Mouse (Mus musculus) heart, embryonic 15.5 days (tissue): ENCODE measurements around the gene Pafah2. TPM values are rescaled to one million over a fixed set of nuclear protein-coding genes. Genes with fewer than 3 reads are reported as not detected.
"Not testable (repeated sequence)": the region's sequence is repeated elsewhere in the genome, so short reads cannot be mapped to it uniquely, and the experiment has no call there.

Experiments
- ATAC-seq: fragments of 200-750 bp; cut with Nextera tagmentation; replicated peaks from 2 replicates; pipeline ENCODE4 v1.8.0; 2017; ENCODE audit warnings: low read depth, moderate TSS enrichment; ENCODE audit not compliant: insufficient number of reproducible peaks, insufficient read depth, low FRiP score
- H3K27ac ChIP-seq: fragments of 300-500 bp; sonication (generic); 2 replicates; pipeline ENCODE4 v1.5.1; 2015; ENCODE audit warnings: mild to moderate bottlenecking, inconsistent platforms
- H3K27me3 ChIP-seq: fragments of 300-500 bp; sonication (generic); 2 replicates; pipeline ENCODE4 v1.6.1; 2015; ENCODE audit warnings: inconsistent platforms
- H3K36me3 ChIP-seq: fragments of 300-500 bp; sonication (generic); 2 replicates; pipeline ENCODE4 v1.6.1; 2015; ENCODE audit warnings: mild to moderate bottlenecking, inconsistent platforms
- H3K4me1 ChIP-seq: fragments of 300-500 bp; sonication (generic); replicated peaks from 2 replicates; pipeline ENCODE4 v1.6.1; 2015; ENCODE audit warnings: inconsistent platforms
- H3K4me2 ChIP-seq: fragments of 300-500 bp; sonication (generic); 2 replicates; pipeline ENCODE4 v1.6.1; 2015; ENCODE audit warnings: inconsistent platforms, mild to moderate bottlenecking, moderate library complexity
- H3K4me3 ChIP-seq: fragments of 300-500 bp; sonication (generic); 2 replicates; pipeline ENCODE4 v1.5.1; 2015; ENCODE audit warnings: mild to moderate bottlenecking, inconsistent platforms
- H3K9ac ChIP-seq: fragments of 300-500 bp; sonication (generic); 2 replicates; pipeline ENCODE4 v1.6.1; 2015; ENCODE audit warnings: mild to moderate bottlenecking, inconsistent platforms
- H3K9me3 ChIP-seq: fragments of 300-500 bp; sonication (generic); replicated peaks from 2 replicates; pipeline ENCODE4 v1.6.1; 2016; ENCODE audit warnings: inconsistent platforms
- WGBS: fragments of 180-500 bp; shearing (Covaris S2); methylation state at CpG from one replicate; pipeline ENCODE4 v1.1.7; 2015; ENCODE audit warnings: mixed read lengths; 5-methylcytosine and 5-hydroxymethylcytosine counted together
- polyA plus RNA-seq: library from polyadenylated mRNA; unstranded; fragments of >200 nt; fragmentation: Nextera tagmentation; extraction: Ambion mirVana; gene quantifications from 2 replicates; pipeline ENCODE4 v1.2.1, GENCODE M21; 2015

Pafah2 gene
- polyA plus RNA-seq, 1 experiment from 2014 or later: 10.6 TPM

- Histone ChIP-seq H3K27ac (no peak overlapping the region), H3K4me1 (peaks cover 35% of the 10 kb centered on the region), H3K9me3 (no peaks in the 10 kb centered on the region), H3K36me3 (no peaks in the 10 kb centered on the region), H3K9ac (no peak overlapping the region), H3K4me3 (no peak overlapping the region), H3K27me3 (peaks cover 28% of the 10 kb centered on the region), H3K4me2 (no peak overlapping the region)
- ATAC-seq: no peak
- WGBS: 58% methylated on average over 1 of the region's 1 CpGs
Observed at GRCm38 (mm10) chr4:134374306-134374705, 21.8 kb upstream of the Pafah2 start.

GRCm38 (mm10) chr4:134378089-134378615 lies 18.0 kb upstream of the Pafah2 start:
- H3K4me2 ChIP-seq: no peak overlapping the region

DNA sequence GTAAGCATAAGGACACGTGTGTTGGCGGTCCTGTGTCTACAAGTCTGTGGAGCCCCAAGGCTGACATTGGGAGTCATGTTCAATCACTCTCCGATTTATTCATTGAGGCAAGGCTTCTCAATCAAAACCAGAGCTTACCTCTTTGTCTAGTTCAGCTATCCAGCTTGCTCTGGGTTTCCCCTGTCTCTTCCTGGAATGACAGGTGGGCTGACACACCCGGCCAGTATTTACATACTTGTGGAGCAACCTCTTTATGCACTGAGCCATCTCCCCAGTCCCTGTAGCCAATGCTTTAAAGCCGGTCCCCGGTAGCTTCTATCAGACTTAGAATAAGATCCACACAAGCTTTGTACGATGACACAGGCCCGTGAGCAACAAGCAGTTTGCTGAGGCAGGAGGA lies 16.6 kb upstream of the Pafah2 start:
- peaks cover 12% of the 10 kb centered on the region; the same call in 1 of the 2 replicates for H3K4me1 ChIP-seq
- WGBS: 88% methylated on average over 8 of the region's 8 CpGs

More at GRCm38 (mm10) chr4:134378089-134378615, 18.0 kb upstream of the Pafah2 start:
- Histone ChIP-seq H3K36me3 (no peaks in the 10 kb centered on the region), H3K4me1 (peaks cover 12% of the 10 kb centered on the region; the same call in 1 of the 2 replicates), H3K9ac (no peak overlapping the region), H3K27ac (no peak overlapping the region), H3K27me3 (peaks cover 2% of the 10 kb centered on the region; the same call in 1 of the 2 replicates), H3K9me3 (no peaks in the 10 kb centered on the region), H3K4me3 (no peak overlapping the region)
- no peak for ATAC-seq
- 35% methylated on average over 10 of the region's 10 CpGs for WGBS

DNA sequence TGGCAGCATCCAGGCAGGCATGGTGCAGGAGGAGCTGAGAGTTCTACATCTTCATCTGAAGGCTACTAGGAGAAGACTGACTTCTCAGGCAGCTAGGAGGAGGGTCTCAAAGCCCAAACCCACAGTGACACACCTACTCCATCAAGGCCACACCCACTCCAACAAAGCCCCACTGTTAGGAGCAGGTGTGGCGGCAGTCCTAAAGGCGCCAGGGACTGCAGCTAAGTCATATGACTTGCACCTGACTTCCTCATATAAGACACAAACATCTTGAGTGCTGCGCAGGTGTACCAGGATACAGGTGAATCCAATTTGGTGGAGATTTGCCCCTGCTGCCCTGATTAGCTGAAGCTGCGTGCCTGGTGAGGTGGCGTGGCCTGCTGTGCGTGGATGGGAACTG lies 12.4 kb upstream of the Pafah2 start, which contains the start of gene Extl1:
Gene Extl1 (minus strand): TSS at position 101 of the 400 bp plus-strand sequence.
- not testable (repeated sequence) for H3K36me3 ChIP-seq, H3K9me3 ChIP-seq, H3K4me2 ChIP-seq, ATAC-seq, H3K4me3 ChIP-seq, H3K27ac ChIP-seq, H3K27me3 ChIP-seq, H3K9ac ChIP-seq, H3K4me1 ChIP-seq
- WGBS: 94% methylated on average over 2 of the region's 6 CpGs

More for the DNA sequence above, 16.6 kb upstream of the Pafah2 start:
- no peak overlapping the region for H3K9ac ChIP-seq
- H3K4me3 ChIP-seq: no peak overlapping the region
- H3K9me3 ChIP-seq: no peaks in the 10 kb centered on the region
- H3K27me3 ChIP-seq: peaks cover 2% of the 10 kb centered on the region; the same call in 1 of the 2 replicates
- no peak overlapping the region for H3K27ac ChIP-seq
- no peak overlapping the region for H3K4me2 ChIP-seq
- no peak for ATAC-seq
- H3K36me3 ChIP-seq: no peaks in the 10 kb centered on the region

DNA sequence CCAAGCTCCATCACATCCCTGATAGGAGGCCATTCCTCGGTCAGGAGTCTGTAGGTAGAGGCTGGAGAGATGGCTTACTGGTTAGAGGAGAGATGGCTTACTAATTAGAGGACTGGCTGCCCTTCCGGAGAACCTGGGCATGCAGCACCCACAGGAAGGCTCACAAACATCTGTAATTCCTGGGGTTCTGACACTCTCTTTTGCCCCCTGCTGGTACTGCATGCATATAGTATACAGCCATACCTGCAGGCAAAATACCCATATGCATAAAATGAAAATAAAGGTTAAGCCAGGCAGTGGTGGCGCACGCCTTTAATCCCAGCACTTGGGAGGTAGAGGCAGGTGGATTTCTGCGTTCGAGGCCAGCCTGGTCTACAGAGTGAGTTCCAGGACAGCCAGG lies 8.9 kb upstream of the Pafah2 start:
- no peaks in the 10 kb centered on the region for H3K27me3 ChIP-seq
- 65% methylated on average over 6 of the region's 6 CpGs for WGBS
- no peak overlapping the region for H3K4me2 ChIP-seq
- H3K36me3 ChIP-seq: no peaks in the 10 kb centered on the region
- H3K9me3 ChIP-seq: no peaks in the 10 kb centered on the region
- no peak for ATAC-seq
- H3K4me1 ChIP-seq: peaks cover under 1% of the 10 kb centered on the region; the same call in 1 of the 2 replicates
- no peak overlapping the region for H3K4me3 ChIP-seq
- no peak overlapping the region for H3K27ac ChIP-seq
- H3K9ac ChIP-seq: no peak overlapping the region

DNA sequence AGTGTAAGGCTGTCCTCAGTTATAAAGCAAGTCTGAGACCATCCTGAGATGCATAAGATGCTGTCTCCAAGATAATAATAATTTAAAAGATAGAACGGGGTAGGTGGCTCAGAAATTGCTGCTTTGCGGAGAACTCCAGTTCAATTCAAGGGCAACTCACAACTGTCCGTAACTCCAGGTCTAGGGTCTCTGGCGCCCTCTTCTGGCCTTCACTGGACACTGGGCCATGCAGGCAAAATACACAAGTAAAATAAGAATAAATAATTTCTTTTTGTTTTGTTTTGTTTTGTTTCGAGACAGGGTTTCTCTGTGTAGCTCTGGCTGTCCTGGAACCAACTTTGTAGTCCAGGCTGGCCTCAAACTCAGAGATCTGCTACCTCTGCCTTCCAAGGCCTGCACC lies 7.7 kb upstream of the Pafah2 start:
- Histone ChIP-seq H3K9me3 (no peaks in the 10 kb centered on the region), H3K36me3 (no peaks in the 10 kb centered on the region), H3K4me2 (no peak overlapping the region), H3K4me3 (no peak overlapping the region), H3K4me1 (peaks cover 4% of the 10 kb centered on the region), H3K27me3 (no peaks in the 10 kb centered on the region), H3K27ac (no peak overlapping the region), H3K9ac (no peak overlapping the region)
- WGBS: 16% methylated on average over 5 of the region's 5 CpGs
- no peak for ATAC-seq

DNA sequence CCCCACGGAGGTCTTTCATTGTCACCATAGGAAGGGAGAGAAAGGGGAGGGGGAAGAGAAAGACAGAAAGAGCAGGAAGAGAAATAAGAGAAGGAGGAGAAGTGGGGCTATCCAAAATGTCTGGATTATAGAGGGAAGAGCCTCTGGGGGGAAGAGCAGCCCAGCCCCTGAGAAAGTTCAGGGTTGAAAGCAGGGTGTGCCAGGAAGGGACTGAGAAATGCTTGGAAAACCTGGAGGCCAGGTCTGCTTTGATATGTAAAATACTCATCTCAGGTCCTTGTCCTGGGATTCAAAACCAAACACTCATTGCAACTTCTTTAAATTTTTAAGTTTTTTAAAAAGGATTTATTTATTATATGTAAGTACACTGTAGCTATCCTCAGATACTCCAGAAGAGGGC lies 4.5 kb upstream of the Pafah2 start:
- H3K27ac ChIP-seq: no peak overlapping the region
- H3K4me1 ChIP-seq: peaks cover 6% of the 10 kb centered on the region
- no peak overlapping the region for H3K4me2 ChIP-seq
- ATAC-seq: no peak
- H3K9ac ChIP-seq: no peak overlapping the region
- no peak overlapping the region for H3K4me3 ChIP-seq
- H3K9me3 ChIP-seq: no peaks in the 10 kb centered on the region
- 88% methylated on average over 1 of the region's 1 CpGs for WGBS
- H3K27me3 ChIP-seq: no peaks in the 10 kb centered on the region
- H3K36me3 ChIP-seq: no peaks in the 10 kb centered on the region

GRCm38 (mm10) chr4:134392595-134392994 lies 3.5 kb upstream of the Pafah2 start:
- no peak overlapping the region for H3K4me3 ChIP-seq
- no peak overlapping the region for H3K9ac ChIP-seq
- no peaks in the 10 kb centered on the region for H3K36me3 ChIP-seq
- no peak overlapping the region for H3K4me2 ChIP-seq
- peaks cover 13% of the 10 kb centered on the region for H3K4me1 ChIP-seq
- ATAC-seq: no peak
- H3K27ac ChIP-seq: no peak overlapping the region
- H3K27me3 ChIP-seq: no peaks in the 10 kb centered on the region
- H3K9me3 ChIP-seq: no peaks in the 10 kb centered on the region
- WGBS: 17% methylated on average over 8 of the region's 8 CpGs

DNA sequence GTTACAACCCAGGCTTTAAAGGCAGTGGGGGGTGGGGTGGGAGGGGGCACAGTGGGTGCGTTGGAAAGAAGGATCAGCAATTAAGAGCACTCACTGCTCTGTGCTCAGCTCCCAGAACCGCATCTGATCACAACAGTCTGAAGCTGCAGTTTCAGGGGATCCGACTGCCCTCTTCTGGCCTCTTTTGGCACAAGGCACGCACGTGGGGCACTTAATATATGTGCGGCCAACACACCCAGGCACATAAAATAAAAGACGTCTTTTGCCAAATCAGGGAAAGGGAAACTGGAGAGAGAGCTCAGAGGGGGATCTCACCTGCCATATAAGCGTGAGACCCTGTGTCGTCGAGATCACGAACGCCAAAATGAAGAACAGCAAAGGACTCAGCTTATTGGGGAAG lies 3.1 kb upstream of the Pafah2 start:
- Histone ChIP-seq H3K4me1 (peaks cover 16% of the 10 kb centered on the region), H3K9me3 (no peaks in the 10 kb centered on the region), H3K9ac (no peak overlapping the region), H3K4me3 (no peak overlapping the region), H3K27me3 (no peaks in the 10 kb centered on the region), H3K4me2 (no peak overlapping the region), H3K36me3 (no peaks in the 10 kb centered on the region), H3K27ac (no peak overlapping the region)
- 23% methylated on average over 12 of the region's 12 CpGs for WGBS
- ATAC-seq: no peak

GRCm38 (mm10) chr4:134395142-134395541 lies 978 bp upstream of the Pafah2 start:
- Histone ChIP-seq H3K4me2 (no peak overlapping the region), H3K4me1 (peaks cover 16% of the 10 kb centered on the region), H3K9me3 (no peaks in the 10 kb centered on the region), H3K27ac (no peak overlapping the region), H3K27me3 (no peaks in the 10 kb centered on the region), H3K36me3 (no peaks in the 10 kb centered on the region), H3K4me3 (no peak overlapping the region), H3K9ac (no peak overlapping the region)
- WGBS: 93% methylated on average over 7 of the region's 7 CpGs
- ATAC-seq: no peak

- no peaks in the 10 kb centered on the region for H3K36me3 ChIP-seq
- ATAC-seq: 0 out of 2 replicates have a peak, but pooled peaks have one; percentile 36
- peak overlapping the region; percentile 92 for H3K27ac ChIP-seq
- H3K4me3 ChIP-seq: peak overlapping the region; percentile 63
- peak overlapping the region; percentile 90 for H3K4me2 ChIP-seq
- H3K9me3 ChIP-seq: no peaks in the 10 kb centered on the region
- WGBS: 14% methylated on average over 7 of the region's 7 CpGs
- peaks cover 28% of the 10 kb centered on the region for H3K4me1 ChIP-seq
- no peaks in the 10 kb centered on the region for H3K27me3 ChIP-seq
- H3K9ac ChIP-seq: peak overlapping the region; percentile 52
Observed at GRCm38 (mm10) chr4:134397121-134397520, 1.0 kb downstream of the Pafah2 start.

DNA sequence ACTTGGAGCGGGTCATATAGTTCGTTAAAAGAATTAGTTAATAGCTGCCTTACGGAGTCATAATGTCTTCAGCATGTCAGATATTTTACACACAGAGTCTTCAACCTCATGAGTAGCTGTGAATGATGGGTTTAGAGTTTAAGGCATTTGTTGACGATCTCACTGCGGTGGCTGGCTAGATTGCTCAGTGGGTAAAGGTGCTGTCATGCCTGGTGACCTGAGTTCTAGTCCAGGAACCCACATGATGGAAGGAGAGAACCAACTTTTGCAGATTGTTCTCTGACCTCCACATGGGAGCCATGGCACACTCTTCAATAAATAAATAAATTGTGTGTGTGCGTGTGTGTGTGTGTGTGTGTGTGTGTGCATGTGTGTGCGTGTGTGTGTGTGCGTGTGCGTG lies 1.6 kb downstream of the Pafah2 start:
- Histone ChIP-seq H3K36me3 (no peaks in the 10 kb centered on the region), H3K4me1 (peaks cover 31% of the 10 kb centered on the region), H3K9me3 (no peaks in the 10 kb centered on the region), H3K27ac (peak overlapping the region; percentile 92), H3K4me3 (peak overlapping the region; percentile 63), H3K9ac (no peak overlapping the region), H3K27me3 (no peaks in the 10 kb centered on the region), H3K4me2 (peak overlapping the region; percentile 90)
- WGBS: 83% methylated on average over 9 of the region's 9 CpGs
- no peak for ATAC-seq
